Mouse (Mus musculus) kidney, adult 2 months (tissue): Measurements from ENCODE around the gene Cnih2.

Experiments used
- CTCF ChIP-seq: fragments of 200-500 bp; conservative IDR thresholded peaks from 2 replicates; pipeline ENCODE4 v1.5.1; 2011; ENCODE audit warnings: low read depth, mild to moderate bottlenecking, control low read depth, low read length, moderate library complexity, mixed read lengths; ENCODE audit not compliant: insufficient read depth, insufficient read length
- POLR2A ChIP-seq: fragments of 200-500 bp; IDR thresholded peaks from one replicate; pipeline ENCODE4 v1.6.1; 2011; ENCODE audit warnings: low read depth, low read length, control low read depth

DNA sequence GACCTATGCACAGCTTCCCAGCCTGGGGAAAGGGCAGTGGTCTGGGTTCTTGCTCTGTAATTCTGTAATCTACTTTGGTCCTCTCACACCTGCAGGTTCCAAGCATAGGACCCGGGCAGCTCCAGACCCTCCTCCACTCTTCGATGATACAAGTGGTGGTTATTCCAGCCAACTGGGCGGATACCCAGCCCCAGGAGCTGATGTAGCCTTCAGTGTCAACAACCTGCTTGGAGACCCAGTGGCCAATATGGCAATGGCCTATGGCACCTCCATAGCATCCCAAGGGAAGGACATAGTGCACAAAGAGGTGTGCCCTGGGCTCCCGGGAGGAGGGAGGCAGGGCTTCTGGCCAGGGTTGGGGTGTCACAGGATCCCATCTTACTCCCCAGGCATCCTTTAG is 9.0 kb downstream of the Cnih2 start:
- TF ChIP-seq CTCF (no peak), POLR2A (no peak)
